Mouse (Mus musculus): ENCODE results near the gene Dot1l.
A peak's percentile ranks its signal among the peaks of the same experiment; 100 is the strongest.

Gene Dot1l

DNA sequence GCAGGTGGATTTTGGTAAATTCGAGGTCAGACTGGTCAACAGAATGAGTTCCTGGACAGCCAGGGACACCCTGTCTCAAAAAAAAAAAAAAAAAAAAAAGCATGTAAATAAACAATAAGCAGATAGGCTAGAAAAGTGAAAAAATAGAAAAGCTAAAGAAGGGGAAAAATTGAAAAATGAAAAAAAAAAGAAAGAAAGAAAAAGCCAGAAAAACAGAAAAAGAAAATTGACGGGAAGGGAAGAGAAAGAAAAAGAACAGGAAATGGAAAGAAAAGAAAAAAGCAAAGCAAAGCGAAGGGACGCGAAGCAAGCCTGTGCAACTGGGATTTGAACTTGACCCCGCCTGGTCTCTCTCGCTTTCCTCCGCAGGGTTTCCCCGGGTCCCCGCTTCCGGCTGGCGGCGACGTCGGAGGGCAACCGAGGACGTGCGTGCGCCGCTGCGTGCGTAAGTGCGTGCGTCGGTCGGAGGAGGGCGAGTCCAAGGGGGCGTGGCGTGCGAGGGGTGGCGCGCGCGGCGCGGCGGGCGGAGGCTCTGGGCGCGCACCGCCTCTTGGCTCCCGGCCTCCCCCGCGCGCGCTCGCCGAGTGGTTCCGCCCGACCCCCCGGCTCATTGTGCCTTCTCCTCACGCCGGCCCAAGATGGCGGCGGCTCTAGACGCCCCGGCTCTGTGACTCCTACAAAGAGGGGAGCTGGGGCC, at the start of gene Dot1l:
TSS of gene Dot1l (plus strand) at position 613 of the 697 bp plus-strand sequence.
- peak; percentile 83 for DNase-seq (ENCODE audit: extremely low spot score, low read depth, low spot score)

DNA sequence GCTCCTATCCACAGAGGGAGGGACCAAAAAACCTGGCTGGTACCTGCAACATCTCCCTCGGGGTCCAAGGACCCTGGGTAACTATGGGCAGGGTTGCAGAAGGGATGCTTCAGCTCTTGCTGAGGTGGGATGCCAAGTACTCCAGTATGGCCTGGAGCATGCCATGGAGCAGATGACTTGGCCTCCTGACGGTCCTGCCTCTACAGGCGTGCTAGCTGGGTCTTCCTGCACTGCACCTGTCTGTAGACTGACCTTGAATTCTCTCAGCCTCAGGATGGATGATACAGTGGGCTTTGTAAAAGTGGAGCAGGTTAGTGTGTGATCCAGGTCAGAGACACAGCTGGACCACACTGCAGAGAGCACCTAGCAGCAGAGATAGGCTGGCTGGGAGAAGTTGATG, 49.5 kb upstream of the Dot1l start:
- no peak for DNase-seq (ENCODE audit: extremely low spot score, low read depth, low spot score)

DNA sequence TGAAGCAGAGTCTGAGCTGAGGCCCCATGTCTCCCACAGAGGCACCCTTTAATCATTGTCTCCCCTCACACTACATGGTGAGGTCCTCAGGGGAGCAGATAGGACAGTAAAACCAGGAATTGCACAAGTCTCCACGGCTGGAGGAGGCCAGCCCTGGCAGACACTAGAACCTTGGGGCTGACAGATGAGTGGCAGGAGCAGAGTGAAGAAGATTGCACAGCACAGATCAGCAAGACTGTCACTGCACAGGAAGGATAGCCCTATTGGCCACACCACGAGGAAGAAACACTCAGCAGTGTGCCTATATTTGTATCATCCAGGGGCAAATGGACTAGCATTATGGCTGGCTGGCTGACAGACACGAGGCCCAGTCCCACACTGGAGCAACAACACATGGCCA, 44.2 kb upstream of the Dot1l start:
- DNase-seq (ENCODE audit: extremely low spot score, low read depth, low spot score): no peak

DNA sequence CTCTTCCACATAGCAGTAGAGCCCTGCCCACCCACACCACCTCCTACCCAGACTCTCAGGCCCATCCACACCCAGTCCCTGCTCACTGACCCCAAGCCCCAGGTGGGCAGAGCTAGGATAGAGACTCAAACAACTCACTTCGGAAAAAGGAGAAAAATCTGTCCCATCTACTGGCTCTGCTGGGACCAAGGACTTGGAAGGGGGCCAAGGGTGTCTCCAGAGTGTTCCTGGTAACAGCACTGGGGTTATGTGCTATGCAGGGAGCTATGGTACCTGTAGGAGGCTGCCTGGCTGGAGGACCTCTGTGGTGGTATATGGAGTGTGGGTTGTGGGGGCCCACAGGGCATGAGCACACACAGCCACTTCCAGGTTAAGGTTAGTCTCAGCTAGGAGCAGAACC, 37.7 kb upstream of the Dot1l start:
- no peak for DNase-seq (ENCODE audit: extremely low spot score, low read depth, low spot score)

DNA sequence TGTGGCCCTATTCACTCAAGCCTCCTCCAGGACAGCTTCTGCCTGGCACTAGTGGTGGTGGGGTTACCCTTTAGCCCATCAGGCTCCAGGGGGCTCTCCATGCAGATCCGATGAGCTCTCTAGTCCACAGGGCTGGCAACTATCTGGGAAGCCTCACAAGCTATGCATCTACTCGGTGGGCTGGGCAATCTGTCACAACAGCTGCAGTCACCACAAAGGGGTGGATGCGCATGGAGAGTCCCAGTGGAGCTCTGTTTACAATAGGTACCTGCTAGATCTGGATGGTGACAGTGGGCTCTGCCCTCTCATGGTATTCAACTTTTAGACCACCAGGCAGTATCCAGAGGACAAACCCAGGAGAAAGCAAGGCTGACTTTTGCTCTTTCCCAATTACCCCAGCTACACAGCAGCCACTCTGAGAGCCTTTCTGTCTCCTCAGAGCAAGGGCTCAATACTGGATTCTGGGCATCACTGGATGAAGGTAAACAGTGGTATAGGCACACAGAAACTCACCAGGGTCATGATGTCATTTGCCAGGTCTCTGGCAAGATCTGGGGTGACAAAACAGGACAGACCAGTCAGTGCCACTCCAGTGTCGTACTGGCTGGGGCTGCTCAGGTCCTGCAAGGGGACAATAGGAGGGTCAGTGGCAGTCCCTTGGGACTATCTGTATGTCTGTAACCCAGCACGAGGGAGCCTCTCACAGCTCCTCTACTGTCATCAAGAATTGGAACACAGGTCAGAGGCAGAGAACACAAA, 27.5 kb upstream of the Dot1l start:
- no peak for DNase-seq (ENCODE audit: extremely low spot score, low read depth, low spot score)

DNA sequence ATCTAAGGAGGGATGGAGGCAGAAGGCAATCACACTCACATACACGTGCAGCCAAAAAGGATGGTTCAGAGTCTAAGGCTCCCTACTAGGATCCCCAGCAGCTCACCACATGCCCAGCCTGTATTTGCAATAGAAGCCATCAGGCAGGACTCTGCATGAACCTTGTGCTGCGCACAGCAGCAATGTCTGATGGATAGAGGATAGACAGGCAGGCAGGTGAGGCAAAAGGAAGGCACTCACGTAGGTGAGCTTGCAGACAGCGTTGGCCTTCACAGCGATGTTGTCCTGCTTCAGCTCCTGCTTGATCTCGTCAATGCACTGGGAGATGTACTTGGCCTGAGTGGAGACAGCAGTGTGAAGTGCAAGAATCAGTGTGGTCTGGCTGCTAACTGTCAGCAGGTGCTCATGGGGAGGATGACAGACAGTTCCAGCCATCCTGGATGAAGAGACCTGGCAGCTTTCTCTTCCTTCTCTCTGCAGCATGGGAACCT, 22.4 kb upstream of the Dot1l start:
- DNase-seq (ENCODE audit: extremely low spot score, low read depth, low spot score): no peak

DNA sequence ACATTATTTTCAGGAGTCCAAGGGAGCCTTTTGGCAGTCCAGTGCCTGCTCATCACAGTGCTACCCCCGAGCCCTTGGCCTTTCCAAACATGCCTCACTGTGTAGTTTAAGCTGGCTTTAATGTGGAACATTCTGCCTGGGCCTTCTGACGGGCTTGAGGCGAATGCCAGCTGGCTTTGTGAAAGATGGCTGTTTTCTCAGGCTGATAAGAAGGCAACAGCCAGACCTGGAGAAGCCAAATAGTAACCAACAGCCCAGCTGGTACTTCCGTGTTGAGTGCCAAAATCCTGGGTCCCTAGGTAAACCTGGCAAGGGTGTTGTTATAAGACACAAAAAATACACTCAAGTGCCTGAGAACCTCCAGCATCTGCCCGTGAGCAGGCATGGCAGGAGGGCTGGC, 18.3 kb upstream of the Dot1l start:
- no peak for DNase-seq (ENCODE audit: extremely low spot score, low read depth, low spot score)

DNA sequence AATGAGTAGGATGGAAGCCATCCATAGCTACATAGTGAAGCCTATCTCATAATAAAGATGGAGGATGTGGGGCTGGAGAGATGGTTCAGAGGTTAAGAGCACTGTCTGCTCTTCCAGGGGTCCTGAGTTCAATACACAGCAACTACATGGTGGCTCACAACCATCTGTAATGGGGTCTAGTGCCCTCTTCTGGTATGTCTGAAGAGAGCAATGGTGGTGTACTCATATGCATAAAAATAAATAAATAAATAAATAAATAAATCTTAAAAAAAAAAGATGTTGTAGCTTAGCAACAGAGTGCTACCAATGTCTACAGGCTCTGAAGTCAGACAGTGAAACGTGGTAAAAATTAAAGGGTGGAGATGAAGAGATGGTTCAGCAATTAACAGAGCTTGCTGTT, 16.3 kb upstream of the Dot1l start:
- no peak for DNase-seq (ENCODE audit: extremely low spot score, low read depth, low spot score)

DNA sequence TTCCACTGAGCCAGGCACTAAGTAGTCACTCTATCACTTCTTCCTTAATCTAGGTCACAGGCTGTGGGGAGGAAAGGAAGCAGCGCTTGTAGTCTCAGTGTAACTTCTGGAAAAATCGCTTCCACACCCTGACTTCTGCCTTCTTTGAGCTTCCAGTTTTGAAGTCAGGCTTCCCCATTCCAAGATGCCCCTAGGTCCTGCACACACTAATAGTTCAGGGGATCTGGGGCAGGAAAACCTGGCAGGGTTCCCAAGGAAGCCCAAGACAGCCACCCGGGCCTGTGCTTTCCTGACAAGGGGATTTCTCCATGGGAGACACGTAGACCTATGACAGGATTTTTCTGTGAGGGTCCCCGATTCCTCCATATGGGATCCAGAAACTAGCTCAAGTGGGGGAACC, 13.9 kb upstream of the Dot1l start:
- DNase-seq (ENCODE audit: extremely low spot score, low read depth, low spot score): no peak

DNA sequence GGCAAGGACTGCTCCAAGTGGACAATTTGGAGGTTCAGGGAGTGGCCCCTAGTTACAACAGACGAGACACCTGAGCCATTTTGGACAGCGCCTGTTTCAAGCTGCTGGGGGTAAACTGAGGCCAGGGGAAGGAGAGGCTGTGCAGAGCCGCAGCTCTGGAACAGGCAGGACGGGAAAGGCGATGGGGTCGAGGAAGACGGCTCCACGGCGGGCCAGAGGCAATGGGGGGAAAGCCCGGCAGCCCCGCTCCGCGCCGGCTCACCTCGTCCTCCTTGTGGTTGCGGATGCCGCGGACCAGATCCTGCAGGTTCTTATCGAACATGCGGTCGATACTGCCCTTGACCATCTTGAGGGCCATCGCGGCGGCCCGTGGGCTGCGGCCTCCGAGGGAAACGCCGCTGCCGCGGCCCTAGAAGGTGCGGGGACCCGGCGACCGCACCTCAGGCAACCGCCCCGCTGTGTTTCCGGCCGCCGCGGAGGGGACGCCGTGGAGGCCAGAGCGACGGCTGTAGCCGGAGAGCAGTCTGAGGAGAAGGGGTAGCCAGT, 13.3 kb upstream of the Dot1l start:
- DNase-seq (ENCODE audit: extremely low spot score, low read depth, low spot score): no peak

DNA sequence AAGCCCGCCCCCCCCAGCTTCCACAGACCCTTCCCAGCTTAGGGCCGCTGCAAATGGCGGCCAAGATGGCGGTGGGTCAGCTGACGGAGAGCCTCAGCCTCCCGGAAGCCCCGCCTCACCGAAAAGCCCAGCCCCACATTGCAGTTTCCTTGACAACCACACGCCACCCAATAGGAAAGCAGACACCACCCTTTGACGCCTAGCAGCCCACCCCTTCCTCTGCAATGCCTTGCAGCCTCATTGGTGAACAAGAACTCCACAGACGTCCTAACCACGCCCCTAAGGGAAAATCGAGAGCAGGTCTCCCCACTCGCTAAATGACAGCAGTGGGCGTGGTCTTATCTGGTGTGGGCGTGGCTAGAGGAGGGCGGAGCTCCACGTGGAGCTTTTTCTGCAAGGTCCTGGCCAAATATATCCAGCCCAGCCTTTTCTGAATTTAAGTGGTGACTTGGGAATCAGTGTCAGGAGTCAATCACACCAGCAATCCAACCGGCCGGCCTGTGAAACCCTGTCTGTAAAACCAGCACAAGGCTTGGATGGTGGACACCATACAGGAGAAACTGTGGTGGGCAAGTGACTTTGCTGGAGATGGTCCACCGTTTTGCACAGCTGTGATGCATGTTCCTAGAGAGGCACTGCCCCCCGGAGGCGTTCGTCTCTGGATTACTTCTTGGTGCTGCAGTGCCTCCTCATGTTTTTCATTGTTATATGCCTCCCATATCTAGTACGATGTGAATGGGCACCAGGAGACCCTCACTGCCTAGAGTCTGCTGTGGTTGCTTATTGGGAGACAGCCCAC, 12.6 kb upstream of the Dot1l start, which contains the start of gene Ap3d1:
TSS of gene Ap3d1 (minus strand) at position 85 of the 799 bp plus-strand sequence.
- DNase-seq (ENCODE audit: extremely low spot score, low read depth, low spot score): peak; percentile 97

DNA sequence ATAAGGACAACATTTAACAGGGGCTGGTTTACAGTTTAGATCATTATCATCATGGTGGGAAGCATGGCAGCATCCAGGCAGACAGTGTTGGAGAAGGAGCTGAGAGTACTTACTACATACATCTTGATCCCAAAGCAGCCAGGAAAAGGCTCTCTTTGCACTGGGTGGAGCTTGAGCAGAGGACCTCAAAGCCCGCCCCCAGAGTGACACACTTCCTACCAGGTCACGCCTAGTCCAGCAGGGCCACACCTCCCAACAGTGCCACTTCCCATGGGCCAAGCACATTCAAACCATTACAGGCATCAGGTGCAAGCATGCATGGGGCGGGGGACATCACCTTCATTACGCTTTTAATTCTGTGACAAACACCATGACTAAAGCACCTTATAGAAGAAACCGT, 10.7 kb upstream of the Dot1l start:
- DNase-seq (ENCODE audit: extremely low spot score, low read depth, low spot score): no peak

DNA sequence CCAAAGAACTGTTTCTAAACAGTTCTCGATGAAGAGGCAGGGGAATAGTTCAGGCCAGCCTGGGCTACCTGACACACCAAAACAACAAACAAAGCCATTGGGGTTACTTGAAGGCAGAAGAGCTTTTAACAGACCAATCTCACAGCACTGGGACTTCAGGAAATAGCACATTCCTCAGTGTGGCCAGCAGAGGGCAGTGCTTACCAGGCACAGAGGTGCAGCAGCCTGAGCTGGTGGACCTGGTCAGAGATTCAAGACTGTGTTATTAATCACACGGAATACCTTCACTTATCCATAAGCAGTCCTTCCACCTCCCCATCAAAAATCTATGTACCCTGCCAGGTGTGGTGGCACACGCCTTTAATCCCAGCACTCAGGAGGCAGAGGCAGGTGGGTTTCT, 7.6 kb upstream of the Dot1l start:
- DNase-seq (ENCODE audit: extremely low spot score, low read depth, low spot score): no peak

DNA sequence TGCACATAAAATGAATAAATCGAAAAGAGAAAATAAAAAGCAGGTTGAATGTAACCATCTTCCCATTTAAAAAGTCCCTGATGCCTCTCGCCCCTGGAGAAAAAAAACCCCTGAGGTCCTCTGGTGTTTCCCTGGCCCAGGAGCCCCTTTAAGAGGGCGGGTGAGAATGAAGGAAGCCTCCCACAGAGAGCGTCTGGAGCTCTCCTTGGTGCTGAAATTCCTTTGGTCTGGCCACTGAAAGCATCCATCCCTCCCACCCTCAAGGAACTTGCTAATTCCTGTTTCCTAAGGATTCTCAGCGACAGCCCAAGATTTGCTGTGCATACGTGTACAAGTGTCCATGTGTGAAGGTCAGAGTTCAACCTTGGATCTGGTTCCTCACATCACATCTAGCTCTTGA, 6.4 kb upstream of the Dot1l start:
- DNase-seq (ENCODE audit: extremely low spot score, low read depth, low spot score): peak; percentile 78

DNA sequence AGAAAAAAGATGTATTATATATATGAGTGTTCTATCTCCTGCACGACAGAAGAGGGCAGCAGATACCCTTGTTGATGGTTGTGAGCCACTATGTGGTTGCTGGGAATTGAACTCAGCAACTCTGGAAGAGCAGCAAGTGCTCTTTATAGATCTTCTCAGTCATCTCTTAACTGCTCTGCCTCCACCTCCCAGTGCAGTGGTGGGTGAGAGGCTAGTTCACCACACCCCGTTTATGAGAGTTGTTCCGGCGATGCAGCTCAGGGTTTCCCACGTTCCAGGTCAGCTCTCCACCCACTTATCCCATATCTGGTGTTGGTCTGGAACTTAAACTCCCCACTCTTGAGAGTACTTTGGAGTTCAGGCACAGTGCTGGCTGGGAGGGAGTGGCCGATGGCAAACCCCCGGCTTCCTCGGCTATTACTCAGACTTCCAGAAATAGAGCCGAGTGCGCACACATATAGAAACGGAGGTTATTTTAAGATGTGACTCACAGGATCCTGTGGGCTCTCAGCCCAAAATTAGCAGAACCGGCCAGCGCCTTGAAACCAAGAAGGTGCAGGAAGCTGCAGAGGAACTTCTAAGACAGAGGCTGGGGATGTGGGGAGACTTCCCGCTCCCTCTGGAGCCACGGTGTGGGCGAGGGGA, 3.7 kb upstream of the Dot1l start:
- no peak for DNase-seq (ENCODE audit: extremely low spot score, low read depth, low spot score)

DNA sequence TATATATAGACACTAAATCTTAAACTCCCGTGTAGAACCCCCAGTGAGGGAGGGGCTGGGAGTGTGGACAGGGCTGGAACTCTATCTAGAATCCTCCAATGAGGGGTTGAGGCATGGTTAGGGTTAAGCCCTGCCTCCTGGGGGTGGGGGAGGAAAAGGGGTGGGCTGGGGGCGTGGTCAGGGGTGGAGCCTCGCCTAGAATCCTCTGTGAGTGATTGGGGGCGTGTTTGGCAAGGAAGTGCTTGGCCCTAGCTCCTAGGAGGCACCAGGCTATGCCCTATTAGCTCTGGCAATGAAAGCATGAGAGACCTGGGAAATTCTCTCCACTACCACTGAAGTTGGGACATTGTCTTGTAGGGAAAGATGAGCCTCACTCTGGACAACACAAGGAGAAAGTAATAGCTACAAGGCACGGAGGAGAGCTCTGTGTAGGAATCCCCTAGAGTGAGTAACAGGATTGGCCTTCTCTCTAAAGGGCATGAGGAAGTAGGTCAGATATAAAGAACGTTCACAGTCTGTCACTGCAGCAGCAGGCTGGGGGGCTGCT, 2.9 kb upstream of the Dot1l start:
- DNase-seq (ENCODE audit: extremely low spot score, low read depth, low spot score): no peak

DNA sequence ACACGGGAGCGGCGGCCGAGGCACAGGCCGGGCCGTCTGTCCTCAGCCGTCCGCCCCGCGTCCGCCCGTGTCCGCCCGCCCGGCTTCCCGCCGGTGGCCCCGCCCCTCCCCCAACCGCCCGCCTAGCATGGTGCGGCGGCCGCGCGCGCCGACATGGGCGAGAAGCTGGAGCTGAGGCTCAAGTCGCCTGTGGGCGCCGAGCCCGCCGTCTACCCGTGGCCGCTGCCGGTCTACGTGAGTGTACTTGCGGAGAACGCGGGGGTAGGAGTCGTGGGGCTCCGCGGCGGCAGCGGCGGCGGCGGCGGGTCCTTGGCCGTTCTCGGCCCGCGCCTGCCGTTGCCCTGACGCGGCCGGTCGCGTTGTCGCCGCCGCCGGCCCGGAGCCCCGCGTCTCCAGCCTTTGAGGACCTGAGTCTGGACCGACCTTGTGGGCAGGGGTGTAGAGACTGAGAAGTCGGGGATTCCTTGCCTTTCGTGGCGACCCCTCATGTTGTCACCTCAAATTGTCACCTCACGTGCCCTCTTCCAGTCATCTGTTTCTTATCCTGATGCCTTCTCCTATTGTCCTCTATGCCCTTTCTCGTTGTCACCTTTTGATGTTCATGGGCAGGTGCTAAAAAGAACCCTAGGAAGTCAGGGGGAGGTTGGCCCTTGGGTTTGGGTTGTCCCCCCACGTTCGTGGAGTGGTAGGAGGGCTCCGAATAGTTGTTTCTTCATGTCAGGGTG, 447 bp downstream of the Dot1l start:
- no peak for DNase-seq (ENCODE audit: extremely low spot score, low read depth, low spot score)

DNA sequence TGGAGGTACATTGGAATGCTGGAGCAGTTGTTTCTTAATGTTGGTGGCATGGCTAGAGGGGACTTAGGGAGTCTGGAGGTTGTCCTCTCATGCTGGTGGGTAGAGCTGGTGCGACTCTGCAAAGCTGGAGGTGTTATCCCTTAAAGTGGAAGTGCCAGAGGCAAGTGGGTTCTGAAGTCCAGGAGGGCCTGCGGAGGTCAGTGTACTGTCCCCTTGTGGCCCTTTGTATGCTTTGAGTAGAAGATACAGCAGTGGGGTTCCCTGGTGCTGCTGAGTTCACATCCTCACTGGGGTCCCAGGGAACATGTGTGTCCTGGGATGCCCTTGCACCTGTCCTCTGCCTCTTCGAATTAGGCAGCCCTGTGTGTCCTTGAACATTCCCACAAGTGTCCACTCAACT, 1.1 kb downstream of the Dot1l start:
- DNase-seq (ENCODE audit: extremely low spot score, low read depth, low spot score): no peak

DNA sequence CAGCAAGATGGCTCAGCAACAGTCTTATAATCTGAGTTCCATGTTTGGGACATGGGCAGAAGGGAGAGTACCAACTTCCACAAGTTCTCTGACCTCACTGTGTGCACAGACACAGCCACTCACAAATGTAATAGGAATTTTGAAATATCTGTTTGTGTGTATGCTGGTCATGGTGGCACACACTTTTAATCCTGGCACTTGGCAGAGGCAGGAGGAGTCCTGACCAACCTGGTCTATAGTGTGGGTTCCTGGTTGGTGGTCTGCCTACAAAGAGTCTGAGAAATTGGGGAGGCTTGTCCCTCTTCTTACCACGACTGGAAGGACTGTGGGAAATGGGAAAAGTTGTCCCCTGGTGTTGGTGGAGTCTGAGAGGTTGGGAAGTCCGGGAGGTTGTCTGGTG, 1.5 kb downstream of the Dot1l start:
- DNase-seq (ENCODE audit: extremely low spot score, low read depth, low spot score): no peak

DNA sequence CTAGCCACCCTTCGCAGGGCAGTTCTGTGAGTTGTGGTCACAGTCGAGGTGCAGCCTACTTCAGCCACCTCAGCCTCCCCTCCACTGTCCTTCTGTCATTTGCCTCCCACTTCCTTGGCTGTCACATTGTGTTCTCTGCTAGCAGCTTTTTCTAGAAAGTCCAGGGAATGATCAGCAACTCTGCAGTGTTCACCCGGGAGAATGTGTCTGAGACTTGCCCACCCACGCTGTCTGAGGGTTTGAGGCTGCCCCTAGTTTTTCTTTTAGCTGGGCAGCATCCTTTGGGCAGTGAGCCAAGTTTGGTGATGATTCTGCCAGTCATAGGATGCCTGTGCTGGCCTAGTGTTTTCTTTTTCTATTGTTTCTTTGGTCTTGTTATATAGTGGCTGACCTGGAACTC, 2.0 kb downstream of the Dot1l start:
- no peak for DNase-seq (ENCODE audit: extremely low spot score, low read depth, low spot score)
